Mouse (Mus musculus) lung, postnatal 25 days (tissue): ENCODE results near the gene Ubl7.

ENCODE experiments used
- DNase-seq: peaks from one replicate; pipeline ENCODE4 v3.0.0; 2022; ENCODE audit warnings: low spot score

Gene Ubl7

DNA sequence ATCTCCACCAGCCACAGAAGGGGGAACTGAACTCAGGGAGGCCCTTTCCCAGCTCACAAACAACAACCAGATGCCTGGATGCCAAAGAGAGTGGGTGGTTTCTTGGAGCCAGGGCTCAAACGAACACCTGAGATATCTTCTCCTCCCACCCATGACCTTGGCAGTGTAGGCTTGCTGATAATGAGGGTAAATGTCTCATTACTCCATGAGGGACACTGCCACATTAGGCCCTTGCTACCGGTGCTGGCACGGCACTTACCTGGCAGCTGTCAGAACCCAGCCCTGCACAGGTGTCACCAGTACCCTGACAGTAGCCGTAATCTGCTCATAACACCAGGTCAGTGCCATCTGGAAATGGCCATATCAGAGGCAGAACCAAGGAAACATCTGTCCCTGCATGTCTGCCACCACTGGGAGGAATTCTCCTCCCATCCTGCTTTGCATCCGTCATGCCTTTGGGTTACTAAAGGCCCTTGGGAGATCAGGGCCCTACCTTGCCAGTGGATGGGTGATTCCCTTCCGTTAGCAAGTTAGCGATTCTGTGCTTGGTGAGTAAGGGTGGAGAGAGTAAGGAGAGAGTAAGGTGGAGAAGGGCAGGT lies 37.7 kb downstream of the Ubl7 start:
- DNase-seq: no peak

DNA sequence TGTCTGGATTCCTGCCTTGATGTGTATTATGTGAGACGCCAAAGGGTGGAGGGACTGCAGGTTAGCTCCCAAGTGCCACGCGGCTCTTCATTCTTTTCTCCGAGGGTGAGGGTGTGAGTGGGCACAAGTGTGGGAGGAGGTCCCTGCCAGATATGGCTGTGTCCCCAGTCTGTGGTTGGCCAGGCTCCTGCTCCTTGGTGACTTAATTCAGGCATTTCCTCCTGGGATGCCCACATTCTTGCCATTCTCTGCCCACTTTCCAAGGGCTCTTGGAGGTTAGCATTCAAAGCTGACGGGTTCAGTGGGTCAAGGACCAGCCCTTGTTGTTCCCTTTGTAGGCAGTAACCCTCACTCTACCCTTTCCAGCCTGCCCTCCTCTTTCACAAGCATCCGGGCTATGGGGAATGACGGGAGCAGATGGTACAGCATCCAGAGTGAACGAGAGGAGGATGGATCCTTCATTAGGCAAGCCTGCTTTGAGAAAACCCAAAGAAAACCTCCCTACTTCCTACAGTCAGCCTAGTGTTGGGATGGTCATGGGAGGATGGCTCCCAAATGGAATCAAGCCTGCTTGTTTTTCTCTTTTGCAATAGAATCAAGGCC lies 38.4 kb downstream of the Ubl7 start:
- peak; percentile 73 for DNase-seq

DNA sequence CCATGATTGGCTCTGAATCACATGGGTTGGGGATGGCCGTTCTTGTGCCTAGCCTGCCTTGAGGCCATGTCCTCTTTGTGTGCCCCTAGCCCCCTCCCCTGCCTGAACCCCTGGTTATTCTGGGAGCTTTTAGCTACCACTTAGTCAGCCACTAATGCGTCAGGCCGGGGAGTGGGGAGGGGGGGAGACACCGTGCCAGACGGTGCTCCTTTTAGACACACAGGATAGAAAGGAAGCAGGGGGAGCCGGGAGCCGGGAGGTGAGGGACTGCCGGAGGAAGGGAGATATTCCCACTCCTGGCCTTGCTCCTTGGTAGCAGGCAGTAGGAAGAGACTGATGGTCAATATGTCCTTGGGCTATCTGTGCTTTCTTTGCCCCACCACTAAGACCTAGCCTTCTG lies 39.1 kb downstream of the Ubl7 start:
- no peak for DNase-seq

- DNase-seq: no peak
Observed at GRCm38 (mm10) chr9:57950519-57950918, 39.7 kb downstream of the Ubl7 start.

GRCm38 (mm10) chr9:57951993-57952392 lies 41.2 kb downstream of the Ubl7 start:
- DNase-seq: no peak

GRCm38 (mm10) chr9:57954962-57955744 lies 44.4 kb downstream of the Ubl7 start:
- DNase-seq: no peak

DNA sequence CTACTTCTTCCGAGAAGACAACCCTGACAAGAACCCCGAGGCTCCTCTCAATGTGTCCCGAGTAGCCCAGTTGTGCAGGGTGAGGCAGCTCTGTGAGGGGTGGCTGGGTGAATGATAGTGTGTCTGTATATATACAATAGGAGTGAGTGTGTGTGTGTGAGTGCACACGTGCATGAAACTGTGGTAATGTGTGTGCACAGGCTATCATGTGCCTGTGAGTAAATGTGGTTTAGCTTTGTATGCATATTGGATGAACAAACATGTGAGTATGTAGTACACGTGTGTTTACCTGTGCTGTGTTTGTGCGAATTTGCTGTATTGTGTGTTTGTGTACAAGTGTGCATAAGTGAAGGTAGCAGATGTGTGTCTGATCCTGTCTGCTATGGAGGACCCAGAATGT lies 45.0 kb downstream of the Ubl7 start:
- DNase-seq: no peak

DNA sequence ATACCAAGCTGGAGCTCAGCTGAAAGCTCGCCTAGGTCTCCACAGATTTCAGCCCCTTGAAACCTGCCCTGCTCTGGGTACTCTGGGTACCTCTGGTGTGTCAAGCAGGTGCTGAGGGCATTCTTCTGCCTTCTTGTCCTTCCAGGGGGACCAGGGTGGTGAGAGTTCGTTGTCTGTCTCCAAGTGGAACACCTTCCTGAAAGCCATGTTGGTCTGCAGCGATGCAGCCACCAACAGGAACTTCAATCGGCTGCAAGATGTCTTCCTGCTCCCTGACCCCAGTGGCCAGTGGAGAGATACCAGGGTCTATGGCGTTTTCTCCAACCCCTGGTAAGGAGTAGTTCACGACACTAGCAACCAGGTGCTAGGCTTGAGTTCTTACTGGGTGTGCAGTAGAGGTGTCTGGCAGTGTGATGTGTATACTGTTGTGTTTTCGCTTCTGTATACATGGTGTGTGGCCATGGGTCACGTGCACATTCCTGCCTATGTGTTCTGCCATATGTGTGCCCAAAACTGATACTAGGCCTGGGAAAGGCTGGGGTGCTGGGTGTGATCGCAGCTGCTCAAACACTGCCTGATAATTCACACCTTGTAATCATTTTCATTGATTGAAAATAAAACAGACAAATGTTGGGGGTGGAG lies 45.5 kb downstream of the Ubl7 start:
- DNase-seq: no peak

GRCm38 (mm10) chr9:57956838-57957236 lies 46.1 kb downstream of the Ubl7 start:
- DNase-seq: no peak

- DNase-seq: no peak
Observed at GRCm38 (mm10) chr9:57958615-57959014, 47.8 kb downstream of the Ubl7 start.

- no peak for DNase-seq
Observed at GRCm38 (mm10) chr9:57959399-57959798, 48.6 kb downstream of the Ubl7 start.

- no peak for DNase-seq
Observed at GRCm38 (mm10) chr9:57959886-57960866, 49.4 kb downstream of the Ubl7 start.

- no peak for DNase-seq
Observed at GRCm38 (mm10) chr9:57961226-57961625, 50.4 kb downstream of the Ubl7 start.

DNA sequence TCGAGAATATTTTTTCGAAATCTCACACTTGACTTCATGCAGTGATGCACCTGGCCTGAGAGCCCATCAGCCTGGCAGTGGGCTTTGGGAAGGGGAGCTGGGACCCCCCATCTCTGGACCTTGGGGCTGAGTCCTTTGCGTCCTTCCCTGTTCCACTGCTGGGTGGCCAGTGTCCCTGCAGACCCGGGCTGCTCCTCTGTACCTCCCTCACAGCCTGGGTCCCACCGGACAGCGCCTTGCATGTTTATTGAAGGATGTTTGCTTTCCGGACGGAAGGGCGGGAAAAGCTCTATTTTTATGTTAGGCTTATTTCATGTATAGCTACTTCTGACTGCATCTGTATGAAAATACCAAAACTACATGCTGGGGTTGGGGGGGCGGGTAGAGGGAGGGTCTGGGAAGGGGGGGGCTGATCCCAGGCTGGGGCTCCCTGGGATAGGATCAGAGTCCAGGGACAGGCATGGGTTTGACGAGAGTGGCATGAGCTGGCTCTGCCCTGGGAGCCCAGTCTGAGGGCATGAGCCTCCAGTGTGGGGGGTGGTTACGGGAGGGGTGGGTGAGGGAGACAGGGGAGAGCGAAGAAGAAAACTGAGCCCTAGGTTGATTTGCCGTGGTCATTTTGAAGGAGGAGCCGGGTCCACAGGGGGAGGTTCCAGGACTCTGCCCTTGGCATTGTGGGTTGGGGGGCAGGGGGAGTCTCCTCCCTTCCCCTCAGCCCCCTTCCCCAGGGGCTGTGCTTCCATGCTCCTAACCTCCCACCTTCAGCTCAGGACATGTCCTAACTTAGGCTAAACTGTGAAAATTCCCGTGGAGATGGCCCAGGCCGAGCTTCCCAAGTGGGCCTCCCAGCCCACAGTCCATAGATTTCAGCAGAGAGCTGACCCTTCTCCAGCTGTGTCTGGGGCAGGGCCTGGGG lies 51.3 kb downstream of the Ubl7 start:
- no peak for DNase-seq

DNA sequence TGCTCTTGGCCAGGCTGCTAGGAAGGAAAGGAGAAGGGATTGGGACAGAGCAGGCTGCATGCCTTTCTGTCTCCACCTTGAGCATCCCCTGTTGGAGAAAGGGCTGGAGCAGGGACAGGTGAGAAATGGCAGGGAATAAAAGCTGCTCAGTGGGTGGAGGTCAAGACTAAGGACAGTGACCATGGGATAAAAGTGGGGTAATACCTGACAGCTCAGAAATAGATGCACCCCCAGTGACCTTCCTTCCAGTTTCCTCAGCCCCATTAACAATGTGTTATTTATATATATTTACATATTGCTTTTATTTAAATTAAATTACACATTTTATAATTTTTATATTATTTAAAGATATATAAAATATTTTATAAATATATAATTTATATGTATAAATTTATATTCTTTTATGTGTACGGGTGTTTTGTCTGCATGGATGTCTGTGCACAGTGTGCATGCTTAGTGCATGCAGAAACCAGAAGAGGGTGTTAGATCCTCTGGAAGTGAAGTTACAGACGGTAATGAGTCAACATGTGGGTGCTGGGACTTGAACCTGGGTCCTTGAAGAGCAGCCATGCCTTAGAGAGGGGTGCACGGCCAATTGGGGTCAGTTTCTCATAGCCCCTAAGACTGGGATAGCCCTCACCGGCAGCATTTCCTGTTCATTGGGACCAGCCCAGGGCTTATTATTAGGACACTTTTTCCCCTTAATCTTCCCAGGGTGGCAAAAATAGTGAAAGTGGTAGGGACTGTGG lies 52.6 kb downstream of the Ubl7 start:
- no peak for DNase-seq

- no peak for DNase-seq
Observed at GRCm38 (mm10) chr9:57963998-57964395, 53.2 kb downstream of the Ubl7 start.

DNA sequence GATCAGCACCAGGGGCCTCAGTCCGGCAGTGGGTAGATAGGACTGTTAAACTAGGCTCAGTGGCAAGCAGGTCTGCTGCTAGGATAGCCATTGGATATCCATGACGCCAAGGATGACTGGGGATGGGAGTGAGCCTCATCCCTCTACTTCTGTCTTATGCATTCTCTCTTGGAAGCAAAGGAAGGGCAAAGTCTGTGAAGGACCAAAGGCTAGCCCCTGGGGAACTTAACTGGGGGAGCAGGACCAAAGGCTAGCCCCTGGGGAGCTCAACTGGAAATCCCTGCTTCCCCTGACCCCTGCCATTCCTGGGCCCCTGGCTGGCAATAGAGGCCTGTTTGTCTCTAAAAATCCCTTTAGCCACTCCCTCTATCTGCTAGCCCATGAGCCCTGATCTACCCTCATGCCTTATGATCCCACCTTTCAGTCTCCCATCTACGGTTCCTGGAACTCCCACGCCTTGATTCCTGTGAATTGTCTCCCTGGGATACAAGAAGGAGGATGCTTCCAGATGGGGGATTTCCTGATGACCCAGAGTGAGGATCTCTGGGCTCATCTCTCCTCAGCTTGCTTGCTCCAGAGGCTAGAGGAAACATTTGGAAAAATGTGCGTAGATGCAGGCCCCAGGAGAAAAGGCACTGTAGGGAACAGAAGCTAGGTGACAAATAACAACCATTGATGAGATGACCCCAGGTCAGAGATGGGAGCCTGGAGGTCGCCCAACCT lies 53.9 kb downstream of the Ubl7 start:
- DNase-seq: no peak

- DNase-seq: no peak
Observed at GRCm38 (mm10) chr9:57965281-57966185, 54.8 kb downstream of the Ubl7 start.
